Mouse (Mus musculus): Measurements from ENCODE around the gene Gpd2. TPM values are rescaled to one million over a fixed set of nuclear protein-coding genes. Genes with fewer than 3 reads are reported as not detected.

Gene Gpd2
- total RNA-seq, 2 experiments from 2014 or later: 111 to 124 TPM

- DNase-seq: no peak
These were observed 150.4 kb downstream of the Gpd2 start for GRCm38 (mm10) chr2:57387816-57388215.

- DNase-seq: no peak
These were observed 157.6 kb downstream of the Gpd2 start for GRCm38 (mm10) chr2:57395071-57395470.

GRCm38 (mm10) chr2:57396061-57396460 lies 158.6 kb downstream of the Gpd2 start:
- no peak for DNase-seq

- no peak for DNase-seq
These were observed 160.3 kb downstream of the Gpd2 start for GRCm38 (mm10) chr2:57397727-57398126.

GRCm38 (mm10) chr2:57407414-57408019 lies 170.1 kb downstream of the Gpd2 start:
- no peak for DNase-seq

GRCm38 (mm10) chr2:57408413-57408812 lies 171.0 kb downstream of the Gpd2 start:
- no peak for DNase-seq

GRCm38 (mm10) chr2:57411551-57411950 lies 174.1 kb downstream of the Gpd2 start:
- DNase-seq: no peak

GRCm38 (mm10) chr2:57414550-57415160 lies 177.2 kb downstream of the Gpd2 start:
- DNase-seq: no peak

- DNase-seq: no peak
These were observed 179.3 kb downstream of the Gpd2 start for GRCm38 (mm10) chr2:57416711-57417110.

Other genes starting within 250 kb of the Gpd2 start
- 1 to 10 TPM; 1.8 to 2.3 TPM for gene Nr4a2, start 113.6 kb upstream of the Gpd2 start, total RNA-seq (2021)

All from gastrocnemius, postnatal 10 days (tissue).